Mouse (Mus musculus): ENCODE results near the gene Rpia.

DNA sequence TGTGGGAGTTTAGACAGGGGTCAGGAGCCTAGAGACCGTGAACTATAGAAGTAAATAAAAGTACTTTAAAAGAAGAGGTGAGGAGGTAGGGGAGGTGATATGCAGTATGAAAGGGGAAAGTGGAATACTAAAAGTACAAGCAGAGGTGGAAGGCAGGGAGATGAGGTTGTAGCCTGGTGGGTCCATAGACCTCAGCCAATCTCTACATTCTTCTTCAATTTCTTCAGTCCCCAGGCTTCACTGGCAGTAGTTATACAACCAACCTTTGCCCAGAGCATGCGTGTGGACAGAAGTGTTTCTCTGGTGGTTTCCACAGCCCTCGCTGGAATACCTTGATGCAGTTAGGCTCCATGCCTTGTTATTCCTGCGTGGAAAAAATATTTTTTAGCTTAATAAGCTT, 73.9 kb downstream of the Rpia start:
- TF ChIP-seq EP300 (IDR thresholded peaks at IDR 0.05): no peak
- TF ChIP-seq CTCF (IDR thresholded peaks at IDR 0.05): no peak

Data from lung, postnatal 0 days (tissue).